Mouse (Mus musculus) kidney, postnatal 0 days (tissue): ENCODE results near the gene Olfm2. TPM values are rescaled to one million over a fixed set of nuclear protein-coding genes. Genes with fewer than 3 reads are reported as not detected.
A peak's percentile ranks its signal among the peaks of the same experiment; 100 is the strongest.

Source experiments
- ATAC-seq: fragments of 200-750 bp; cut with Nextera tagmentation; replicated peaks from 2 replicates; pipeline ENCODE4 v1.8.0; 2017; ENCODE audit warnings: low read depth, moderate number of reproducible peaks, moderate TSS enrichment, moderate library complexity; ENCODE audit not compliant: low FRiP score
- DNase-seq: peaks from one replicate; pipeline ENCODE4 v3.0.0-alpha.2; 2016; ENCODE audit warnings: low spot score
- H3K27ac ChIP-seq: fragments of 300-500 bp; sonication (generic); 2 replicates; pipeline ENCODE4 v1.5.1; 2014; ENCODE audit warnings: mild to moderate bottlenecking
- H3K27me3 ChIP-seq: fragments of 300-500 bp; sonication (generic); 2 replicates; pipeline ENCODE4 v1.6.1; 2014; ENCODE audit warnings: low read length, mixed read lengths; ENCODE audit not compliant: insufficient read depth
- H3K36me3 ChIP-seq: fragments of 300-500 bp; sonication (generic); 2 replicates; pipeline ENCODE4 v1.6.1; 2014; ENCODE audit warnings: low read length, mixed read lengths; ENCODE audit not compliant: insufficient read depth
- H3K4me1 ChIP-seq: fragments of 300-500 bp; sonication (generic); replicated peaks from 2 replicates; pipeline ENCODE4 v1.6.1; 2014; ENCODE audit warnings: antibody characterized with exemption, low read length, mixed read lengths; ENCODE audit not compliant: insufficient read depth
- H3K4me2 ChIP-seq: fragments of 300-500 bp; sonication (generic); 2 replicates; pipeline ENCODE4 v1.6.1; 2014; ENCODE audit warnings: mild to moderate bottlenecking, low read length, moderate library complexity, mixed read lengths
- H3K4me3 ChIP-seq: fragments of 300-500 bp; sonication (generic); replicated peaks from 2 replicates; pipeline ENCODE4 v1.5.1; 2014; ENCODE audit warnings: low read depth, low read length
- H3K9ac ChIP-seq: fragments of 300-500 bp; sonication (generic); 2 replicates; pipeline ENCODE4 v1.6.1; 2014; ENCODE audit warnings: low read depth, low read length
- H3K9me3 ChIP-seq: fragments of 300-500 bp; sonication (generic); replicated peaks from 2 replicates; pipeline ENCODE4 v1.6.1; 2016; ENCODE audit warnings: low read length, inconsistent platforms, mixed read lengths
- CTCF ChIP-seq: IDR thresholded peaks from 2 replicates; pipeline ENCODE4 v1.5.1; 2016; ENCODE audit warnings: antibody characterized with exemption, low read depth, mild to moderate bottlenecking, moderate library complexity
- WGBS: fragments of 180-500 bp; shearing (Covaris S2); extraction: QIAGEN DNeasy Blood & Tissue Kit; methylation state at CpG from one replicate; pipeline ENCODE4 v1.1.7; 2014; 5-methylcytosine and 5-hydroxymethylcytosine counted together
- polyA plus RNA-seq: library from polyadenylated mRNA; unstranded; fragments of >200 nt; fragmentation: Nextera tagmentation; extraction: Ambion mirVana; gene quantifications from 2 replicates; pipeline ENCODE4 v1.2.1, GENCODE M21; 2015

Gene Olfm2
- polyA plus RNA-seq, 1 experiment from 2014 or later = 3.4 TPM

- Histone ChIP-seq H3K36me3 (no peaks in the 10 kb centered on the region), H3K27ac (no peak overlapping the region), H3K4me2 (no peak overlapping the region), H3K4me3 (no peak overlapping the region), H3K9me3 (no peaks in the 10 kb centered on the region), H3K27me3 (no peaks in the 10 kb centered on the region), H3K4me1 (no peaks in the 10 kb centered on the region), H3K9ac (no peak overlapping the region)
- no peak for ATAC-seq
- 85% methylated on average over 6 of the region's 6 CpGs for WGBS
- no peak for DNase-seq
- TF ChIP-seq CTCF = no peak
Observed at GRCm38 (mm10) chr9:20758896-20759295, 12.7 kb upstream of the Olfm2 start.

GRCm38 (mm10) chr9:20758243-20758642, 12.1 kb upstream of the Olfm2 start:
- H3K27ac ChIP-seq = no peak overlapping the region
- DNase-seq = no peak
- no peaks in the 10 kb centered on the region for H3K4me1 ChIP-seq
- no peak overlapping the region for H3K9ac ChIP-seq
- H3K36me3 ChIP-seq = no peaks in the 10 kb centered on the region
- no peak overlapping the region for H3K4me3 ChIP-seq
- no peak for ATAC-seq
- no peaks in the 10 kb centered on the region for H3K9me3 ChIP-seq
- no peak for TF ChIP-seq CTCF
- WGBS = 65% methylated on average over 2 of the region's 2 CpGs
- H3K27me3 ChIP-seq = no peaks in the 10 kb centered on the region
- no peak overlapping the region for H3K4me2 ChIP-seq

DNA sequence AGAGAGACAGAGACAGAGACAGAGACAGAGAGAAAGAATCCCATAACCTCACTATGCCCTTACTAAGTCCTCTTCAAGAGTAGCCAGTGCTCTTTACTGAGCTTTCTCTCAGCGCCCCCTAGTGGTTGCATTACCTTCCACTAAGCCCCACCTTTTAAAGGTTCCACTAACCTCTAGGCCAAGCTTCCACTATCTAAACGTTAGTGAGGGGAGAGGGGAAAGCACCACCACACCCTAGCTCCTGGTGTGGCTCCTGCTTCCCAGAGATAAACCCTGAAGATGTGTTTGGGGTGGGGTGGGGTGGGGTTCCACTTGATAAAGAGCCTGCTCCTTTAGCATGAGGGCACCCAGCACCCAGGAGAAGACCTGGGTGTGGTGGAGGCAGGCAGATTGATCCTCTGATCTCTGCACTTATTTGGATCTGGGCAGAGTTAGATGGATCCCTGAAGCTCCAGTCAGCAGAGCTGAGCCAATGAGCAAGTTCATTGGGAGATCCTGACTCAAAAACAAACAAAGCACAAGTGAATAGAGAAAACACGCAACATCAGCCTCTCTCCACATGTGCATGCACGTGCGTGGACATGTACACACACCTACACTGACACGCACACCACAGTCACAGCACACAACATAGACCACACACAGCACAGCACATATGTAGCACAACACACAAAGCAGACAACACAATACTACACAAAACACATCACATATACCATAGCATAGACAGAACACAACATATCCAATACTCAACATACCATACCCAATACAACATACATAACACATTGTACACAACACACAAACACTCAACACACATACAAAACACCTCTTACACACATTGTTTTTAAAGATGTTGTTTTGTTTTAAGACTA, 11.2 kb upstream of the Olfm2 start:
- no peak for ATAC-seq
- no peak overlapping the region for H3K4me3 ChIP-seq
- no peaks in the 10 kb centered on the region for H3K9me3 ChIP-seq
- no peak overlapping the region for H3K9ac ChIP-seq
- H3K27ac ChIP-seq = no peak overlapping the region
- peak; percentile 76 for DNase-seq
- no peaks in the 10 kb centered on the region for H3K27me3 ChIP-seq
- 63% methylated on average over 6 of the region's 6 CpGs for WGBS
- peak; percentile 79 for TF ChIP-seq CTCF
- H3K36me3 ChIP-seq = no peaks in the 10 kb centered on the region
- H3K4me2 ChIP-seq = no peak overlapping the region
- no peaks in the 10 kb centered on the region for H3K4me1 ChIP-seq

GRCm38 (mm10) chr9:20756081-20756700, 10.0 kb upstream of the Olfm2 start:
- H3K27me3 ChIP-seq = no peaks in the 10 kb centered on the region
- ATAC-seq = no peak
- H3K4me2 ChIP-seq = no peak overlapping the region
- H3K9ac ChIP-seq = no peak overlapping the region
- TF ChIP-seq CTCF = no peak
- no peaks in the 10 kb centered on the region for H3K36me3 ChIP-seq
- H3K27ac ChIP-seq = no peak overlapping the region
- no peaks in the 10 kb centered on the region for H3K4me1 ChIP-seq
- DNase-seq = no peak
- H3K4me3 ChIP-seq = no peak overlapping the region
- no peaks in the 10 kb centered on the region for H3K9me3 ChIP-seq
- WGBS = 84% methylated on average over 4 of the region's 4 CpGs

DNA sequence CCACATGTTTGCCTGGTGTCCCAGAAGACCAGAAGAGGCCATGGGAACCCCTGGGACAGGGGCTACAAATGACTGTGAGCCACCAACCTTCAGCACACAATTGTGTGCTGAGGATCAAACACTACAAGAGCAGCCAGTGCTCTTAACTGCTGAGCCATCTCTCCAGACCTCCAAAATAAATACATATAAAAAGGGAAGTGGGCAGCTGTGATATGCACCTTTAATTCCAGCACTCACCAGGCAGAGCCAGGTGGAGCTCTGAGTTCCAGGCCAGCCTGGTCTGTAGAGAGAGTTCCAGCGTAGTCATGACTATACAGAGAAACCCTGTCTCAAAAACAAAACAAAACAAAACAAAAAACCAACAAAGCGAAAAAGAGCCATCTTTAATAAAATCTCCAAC, 8.2 kb upstream of the Olfm2 start:
- DNase-seq = no peak
- H3K4me2 ChIP-seq = no peak overlapping the region
- 82% methylated on average over 2 of the region's 2 CpGs for WGBS

GRCm38 (mm10) chr9:20751477-20752029, 5.4 kb upstream of the Olfm2 start:
- DNase-seq (peak; percentile 45), ATAC-seq (no peak)
- Histone ChIP-seq H3K9ac (no peak overlapping the region), H3K4me2 (no peak overlapping the region), H3K36me3 (no peaks in the 10 kb centered on the region), H3K27ac (no peak overlapping the region), H3K4me1 (no peaks in the 10 kb centered on the region), H3K27me3 (no peaks in the 10 kb centered on the region), H3K4me3 (no peak overlapping the region), H3K9me3 (no peaks in the 10 kb centered on the region)
- no peak for TF ChIP-seq CTCF
- 50% methylated on average over 6 of the region's 6 CpGs for WGBS

More for the DNA sequence above, 8.2 kb upstream of the Olfm2 start:
- H3K4me3 ChIP-seq = no peak overlapping the region
- ATAC-seq = no peak
- no peaks in the 10 kb centered on the region for H3K27me3 ChIP-seq
- no peak for TF ChIP-seq CTCF
- no peaks in the 10 kb centered on the region for H3K4me1 ChIP-seq
- no peaks in the 10 kb centered on the region for H3K36me3 ChIP-seq
- H3K9me3 ChIP-seq = no peaks in the 10 kb centered on the region
- H3K9ac ChIP-seq = no peak overlapping the region
- H3K27ac ChIP-seq = no peak overlapping the region
